Mouse (Mus musculus) olfactory bulb, adult 2 months (tissue): ENCODE measurements around the gene Mrap.

Experiments used
- CTCF ChIP-seq: fragments of 200-500 bp; IDR thresholded peaks from 2 replicates; pipeline ENCODE4 v1.5.1; 2012; ENCODE audit warnings: low read depth, mild to moderate bottlenecking, low read length, moderate library complexity; ENCODE audit not compliant: insufficient read depth
- POLR2A ChIP-seq: fragments of 200-500 bp; IDR thresholded peaks from 2 replicates; pipeline ENCODE4 v1.6.1; 2012; ENCODE audit warnings: mild to moderate bottlenecking, low read depth, low read length, moderate library complexity; ENCODE audit not compliant: insufficient read depth

DNA sequence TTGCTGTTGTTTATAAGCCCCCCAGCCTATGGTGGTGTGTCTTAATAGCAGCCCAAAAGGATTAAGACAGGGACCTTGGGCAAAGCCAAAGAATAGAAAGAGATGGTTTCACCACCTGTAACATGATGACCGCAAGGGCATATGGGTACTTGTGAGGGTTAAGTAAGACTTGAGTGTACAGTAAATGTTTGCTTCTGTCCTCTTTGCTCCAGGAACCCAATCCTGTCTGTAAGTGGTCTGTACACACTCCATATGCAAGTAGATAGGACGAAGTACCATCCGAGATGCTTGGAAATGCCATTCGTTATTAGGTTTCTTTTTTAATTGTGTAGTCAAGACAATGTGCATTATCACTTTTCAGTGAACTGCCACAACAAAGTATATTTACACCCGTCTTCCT lies 44.4 kb upstream of the Mrap start:
- TF ChIP-seq CTCF (no peak), POLR2A (no peak)
